Mouse (Mus musculus) stomach, embryonic 14.5 days (tissue): ENCODE data around the gene Upb1. TPM values are rescaled to one million over a fixed set of nuclear protein-coding genes. Genes with fewer than 3 reads are reported as not detected.
A peak's percentile ranks its signal among the peaks of the same experiment; 100 is the strongest.

Experiments
- ATAC-seq: fragments of 200-750 bp; cut with Nextera tagmentation; 2 replicates; pipeline ENCODE4 v1.8.0; 2017; ENCODE audit warnings: low read depth, moderate TSS enrichment; ENCODE audit not compliant: insufficient number of reproducible peaks, insufficient read depth, low FRiP score
- H3K27ac ChIP-seq: fragments of 300-500 bp; sonication (generic); 2 replicates; pipeline ENCODE4 v1.5.1; 2014; ENCODE audit warnings: mild to moderate bottlenecking, low read length, moderate library complexity, mixed read lengths
- H3K27me3 ChIP-seq: fragments of 300-500 bp; sonication (generic); 2 replicates; pipeline ENCODE4 v1.6.1; 2014; ENCODE audit warnings: low read length, control low read depth, mixed read lengths; ENCODE audit not compliant: control insufficient read depth, insufficient read depth
- H3K36me3 ChIP-seq: fragments of 300-500 bp; sonication (generic); 2 replicates; pipeline ENCODE4 v1.6.1; 2014; ENCODE audit warnings: mild to moderate bottlenecking, control low read depth, low read length, moderate library complexity, mixed read lengths; ENCODE audit not compliant: control insufficient read depth, insufficient read depth
- H3K4me1 ChIP-seq: fragments of 300-500 bp; sonication (generic); 2 replicates; pipeline ENCODE4 v1.6.1; 2014; ENCODE audit warnings: low read length, control low read depth, mixed read lengths; ENCODE audit not compliant: control insufficient read depth, insufficient read depth
- H3K4me2 ChIP-seq: fragments of 300-500 bp; sonication (generic); replicated peaks from 2 replicates; pipeline ENCODE4 v1.6.1; 2014; ENCODE audit warnings: low read depth, low read length, control low read depth
- H3K4me3 ChIP-seq: fragments of 300-500 bp; sonication (generic); 2 replicates; pipeline ENCODE4 v1.5.1; 2014; ENCODE audit warnings: low read depth, low read length, control low read depth
- H3K9ac ChIP-seq: fragments of 300-500 bp; sonication (generic); replicated peaks from 2 replicates; pipeline ENCODE4 v1.6.1; 2014; ENCODE audit warnings: low read depth, mild to moderate bottlenecking, control low read depth, low read length, moderate library complexity, mixed read lengths
- H3K9me3 ChIP-seq: fragments of 300-500 bp; sonication (generic); 2 replicates; pipeline ENCODE4 v1.6.1; 2016; ENCODE audit warnings: low read depth, low read length, control low read depth; ENCODE audit not compliant: control insufficient read depth
- WGBS: fragments of 180-500 bp; shearing (Covaris S2); extraction: QIAGEN DNeasy Blood & Tissue Kit; methylation state at CpG from one replicate; pipeline ENCODE4 v1.1.7; 2014; 5-methylcytosine and 5-hydroxymethylcytosine counted together
- polyA plus RNA-seq: library from polyadenylated mRNA; unstranded; fragments of >200 nt; fragmentation: Nextera tagmentation; extraction: Ambion mirVana; gene quantifications from 2 replicates; pipeline ENCODE4 v1.2.1, GENCODE M21; 2014

Gene Upb1
- polyA plus RNA-seq, 1 experiment from 2014 or later: 0.95 TPM

DNA sequence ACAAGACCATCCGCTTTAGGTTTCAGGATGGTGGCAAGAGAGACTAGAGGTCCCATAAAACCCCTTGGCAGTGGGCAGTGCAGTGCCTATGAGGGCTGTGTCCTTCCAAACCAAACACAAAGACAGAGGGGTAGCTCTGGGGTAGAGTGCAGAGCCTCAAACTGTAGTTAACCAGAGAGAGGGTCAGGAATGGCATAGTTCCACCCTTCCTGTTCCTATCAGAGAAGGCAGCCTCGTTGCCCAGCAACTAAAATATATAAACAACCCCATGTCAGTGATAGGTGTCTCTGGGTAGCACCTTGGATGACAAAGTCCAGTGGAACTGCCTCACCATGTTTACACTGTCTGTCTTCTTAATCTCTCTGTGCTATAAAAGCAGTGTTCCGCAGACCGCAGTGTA lies 40.9 kb downstream of the Upb1 start:
- Histone ChIP-seq H3K4me2 (no peak overlapping the region), H3K4me1 (peaks cover 10% of the 10 kb centered on the region; the same call in 1 of the 2 replicates), H3K9me3 (no peaks in the 10 kb centered on the region), H3K36me3 (no peaks in the 10 kb centered on the region), H3K27ac (no peak overlapping the region), H3K4me3 (no peak overlapping the region), H3K9ac (no peak overlapping the region), H3K27me3 (no peaks in the 10 kb centered on the region)
- ATAC-seq: peak; percentile 17; the same call in 1 of the 2 replicates
- 42% methylated on average over 4 of the region's 4 CpGs for WGBS

- Histone ChIP-seq H3K27ac (no peak overlapping the region), H3K36me3 (no peaks in the 10 kb centered on the region), H3K4me3 (no peak overlapping the region), H3K4me1 (peaks cover 10% of the 10 kb centered on the region; the same call in 1 of the 2 replicates), H3K9me3 (no peaks in the 10 kb centered on the region), H3K4me2 (no peak overlapping the region), H3K27me3 (no peaks in the 10 kb centered on the region), H3K9ac (no peak overlapping the region)
- WGBS: 79% methylated on average over 4 of the region's 4 CpGs
- no peak for ATAC-seq
These were observed 42.1 kb downstream of the Upb1 start for GRCm38 (mm10) chr10:75443017-75443416.

- Histone ChIP-seq H3K4me1 (peaks cover 10% of the 10 kb centered on the region; the same call in 1 of the 2 replicates), H3K4me3 (no peak overlapping the region), H3K9ac (no peak overlapping the region), H3K9me3 (no peaks in the 10 kb centered on the region), H3K27ac (peak overlapping the region; percentile 1; the same call in 1 of the 2 replicates), H3K4me2 (no peak overlapping the region), H3K27me3 (no peaks in the 10 kb centered on the region), H3K36me3 (no peaks in the 10 kb centered on the region)
- 72% methylated on average over 19 of the region's 19 CpGs for WGBS
- peak; percentile 57; the same call in 1 of the 2 replicates for ATAC-seq
These were observed 43.4 kb downstream of the Upb1 start for GRCm38 (mm10) chr10:75444111-75444826.

GRCm38 (mm10) chr10:75445030-75445429 lies 44.1 kb downstream of the Upb1 start:
- Histone ChIP-seq H3K4me1 (peaks cover 10% of the 10 kb centered on the region; the same call in 1 of the 2 replicates), H3K27me3 (no peaks in the 10 kb centered on the region), H3K9me3 (no peaks in the 10 kb centered on the region), H3K9ac (no peak overlapping the region), H3K4me3 (no peak overlapping the region), H3K4me2 (no peak overlapping the region), H3K36me3 (no peaks in the 10 kb centered on the region), H3K27ac (peak overlapping the region; percentile 34; the same call in 1 of the 2 replicates)
- WGBS: 45% methylated on average over 8 of the region's 8 CpGs
- ATAC-seq: no peak

GRCm38 (mm10) chr10:75446501-75447083 lies 45.7 kb downstream of the Upb1 start:
- Histone ChIP-seq H3K27me3 (no peaks in the 10 kb centered on the region), H3K4me3 (no peak overlapping the region), H3K4me2 (no peak overlapping the region), H3K27ac (no peak overlapping the region), H3K9ac (no peak overlapping the region), H3K9me3 (no peaks in the 10 kb centered on the region), H3K4me1 (peaks cover 13% of the 10 kb centered on the region; the same call in 1 of the 2 replicates), H3K36me3 (no peaks in the 10 kb centered on the region)
- 63% methylated on average over 13 of the region's 13 CpGs for WGBS
- no peak for ATAC-seq

- no peaks in the 10 kb centered on the region for H3K27me3 ChIP-seq
- no peak for ATAC-seq
- no peak overlapping the region for H3K9ac ChIP-seq
- H3K4me1 ChIP-seq: peaks cover 13% of the 10 kb centered on the region; the same call in 1 of the 2 replicates
- WGBS: 85% methylated on average over 11 of the region's 11 CpGs
- no peaks in the 10 kb centered on the region for H3K36me3 ChIP-seq
- H3K27ac ChIP-seq: no peak overlapping the region
- H3K4me3 ChIP-seq: no peak overlapping the region
- H3K4me2 ChIP-seq: no peak overlapping the region
- H3K9me3 ChIP-seq: no peaks in the 10 kb centered on the region
These were observed 46.6 kb downstream of the Upb1 start for GRCm38 (mm10) chr10:75447489-75447888.

GRCm38 (mm10) chr10:75448806-75449420 lies 48.0 kb downstream of the Upb1 start:
- Histone ChIP-seq H3K4me2 (no peak overlapping the region), H3K27me3 (no peaks in the 10 kb centered on the region), H3K4me1 (peaks cover 12% of the 10 kb centered on the region; the same call in 1 of the 2 replicates), H3K9me3 (no peaks in the 10 kb centered on the region), H3K27ac (no peak overlapping the region), H3K4me3 (no peak overlapping the region), H3K9ac (no peak overlapping the region), H3K36me3 (no peaks in the 10 kb centered on the region)
- no peak for ATAC-seq
- WGBS: 76% methylated on average over 6 of the region's 6 CpGs

DNA sequence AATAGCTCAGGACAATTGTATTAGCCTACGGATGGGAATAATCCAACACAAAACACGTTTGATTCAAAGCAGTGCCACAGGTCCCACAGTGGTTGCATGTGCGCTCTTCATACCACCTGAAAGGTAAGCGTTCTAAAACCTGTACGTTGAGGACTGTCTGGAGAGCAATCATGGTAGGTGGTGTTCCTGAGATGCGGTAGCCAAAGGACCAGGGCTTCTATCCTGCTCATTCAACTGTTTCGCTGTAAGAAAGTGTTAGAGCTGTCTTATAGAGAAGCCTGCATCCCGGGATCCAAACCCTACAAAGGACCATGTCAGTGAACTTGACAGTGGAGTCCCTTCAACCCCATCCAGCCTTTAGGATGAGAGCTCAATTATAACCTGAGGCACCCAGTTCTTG lies 49.4 kb downstream of the Upb1 start:
- H3K9me3 ChIP-seq: no peaks in the 10 kb centered on the region
- no peak overlapping the region for H3K27ac ChIP-seq
- whole genome bisulfite sequencing: 87% methylated on average over 8 of the region's 8 CpGs

More for the DNA sequence above, 49.4 kb downstream of the Upb1 start:
- Histone ChIP-seq H3K4me1 (peaks cover 3% of the 10 kb centered on the region; the same call in 1 of the 2 replicates), H3K4me3 (no peak overlapping the region), H3K27me3 (no peaks in the 10 kb centered on the region), H3K4me2 (no peak overlapping the region), H3K9ac (no peak overlapping the region), H3K36me3 (no peaks in the 10 kb centered on the region)
- ATAC-seq: no peak
